Mouse (Mus musculus) lung, postnatal 25 days (tissue): Measurements from ENCODE around the gene Sept4.
A peak's percentile ranks its signal among the peaks of the same experiment; 100 is the strongest.

ENCODE experiments used
- DNase-seq: peaks from one replicate; pipeline ENCODE4 v3.0.0; 2022; ENCODE audit warnings: low spot score

The Sept4 gene

DNA sequence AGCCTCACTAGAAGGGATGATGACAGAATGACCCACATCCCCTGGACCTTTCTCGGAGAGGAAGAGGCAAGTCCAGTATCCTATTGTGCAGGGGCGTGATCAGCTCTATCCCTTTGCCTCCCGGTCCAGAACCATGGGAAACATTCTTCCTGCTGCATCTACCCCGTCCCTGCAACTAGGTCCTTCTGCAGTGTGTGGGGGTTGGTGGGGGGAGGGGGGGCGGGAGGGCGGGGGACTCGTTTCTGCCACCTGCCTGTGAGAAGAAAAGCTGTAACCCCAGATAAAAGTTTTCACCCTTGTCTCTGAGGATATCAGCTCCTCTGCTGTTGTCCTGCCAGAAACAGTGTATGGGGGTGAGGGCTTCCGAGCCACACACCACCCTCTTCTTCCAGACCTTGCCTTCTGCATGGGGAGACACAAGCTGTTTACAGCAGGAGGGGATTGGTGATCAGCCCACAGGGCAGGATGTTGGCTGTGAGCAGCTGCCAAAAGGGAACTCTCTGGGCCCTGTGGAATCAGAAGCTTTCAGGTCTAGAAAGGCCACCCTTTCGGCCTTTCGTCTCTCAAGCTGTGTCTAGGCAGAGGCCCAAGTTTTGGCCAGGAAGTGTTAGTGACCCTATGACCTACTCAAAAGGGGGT is 10.4 kb downstream of the Sept4 start:
- DNase-seq, result peak; percentile 59

DNA sequence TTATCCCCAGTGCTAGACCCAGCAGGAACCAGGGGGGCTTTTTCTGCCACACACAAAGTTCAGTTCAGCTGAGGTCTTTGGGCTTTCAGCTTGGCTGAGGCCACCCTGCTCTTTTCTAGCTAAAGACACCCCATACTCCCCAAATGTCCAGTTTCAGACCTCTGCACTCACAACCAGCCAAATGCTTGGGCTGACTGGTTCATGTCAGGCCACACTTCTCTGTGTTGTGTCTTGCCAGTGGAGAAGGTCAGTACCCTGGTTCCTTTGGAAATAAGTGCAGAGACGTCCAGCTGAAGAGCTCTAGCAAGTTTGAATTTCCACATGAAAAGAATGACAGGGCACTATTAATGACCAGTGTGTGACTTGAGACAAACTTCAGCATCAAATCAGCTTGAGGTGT is 11.0 kb downstream of the Sept4 start:
- DNase-seq, result peak; percentile 70

- no peak for DNase-seq
Observed at GRCm38 (mm10) chr11:87580543-87581085, 11.9 kb downstream of the Sept4 start.

DNA sequence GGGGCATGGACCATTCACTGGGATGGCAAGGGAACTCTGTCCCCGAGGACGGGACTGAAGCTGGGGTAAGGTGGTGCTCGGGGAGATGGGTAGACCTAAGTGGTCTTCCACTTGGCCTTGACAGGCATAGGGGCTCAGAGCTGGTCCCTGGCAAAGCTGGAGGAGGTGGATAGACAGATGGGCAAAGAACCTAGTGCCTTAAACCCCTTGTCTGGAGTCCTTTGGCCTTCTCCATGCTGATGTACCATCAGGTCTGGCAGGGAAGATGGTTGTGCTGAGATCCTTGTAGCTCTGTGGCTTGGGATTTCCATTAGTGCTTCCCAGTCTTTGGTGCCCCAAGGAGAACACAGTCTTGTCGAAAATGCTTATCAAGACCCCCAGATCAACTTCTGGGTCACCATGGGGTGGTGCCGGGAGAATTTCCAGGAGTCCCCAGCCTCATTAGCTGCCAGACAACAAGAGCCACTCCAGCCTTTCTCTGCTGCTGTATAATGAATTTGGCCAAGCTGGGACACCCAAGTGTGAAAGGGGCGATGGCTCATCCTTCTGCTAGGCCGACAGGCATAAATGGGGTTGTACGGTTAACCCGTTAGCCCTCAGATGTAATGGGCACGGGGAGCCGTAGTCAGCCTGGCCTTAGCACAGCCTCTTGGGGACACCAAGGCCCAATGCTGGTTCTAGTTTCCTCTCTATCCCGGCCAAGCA is 12.6 kb downstream of the Sept4 start:
- no peak for DNase-seq

GRCm38 (mm10) chr11:87581933-87582710 is 13.4 kb downstream of the Sept4 start:
- no peak for DNase-seq

DNA sequence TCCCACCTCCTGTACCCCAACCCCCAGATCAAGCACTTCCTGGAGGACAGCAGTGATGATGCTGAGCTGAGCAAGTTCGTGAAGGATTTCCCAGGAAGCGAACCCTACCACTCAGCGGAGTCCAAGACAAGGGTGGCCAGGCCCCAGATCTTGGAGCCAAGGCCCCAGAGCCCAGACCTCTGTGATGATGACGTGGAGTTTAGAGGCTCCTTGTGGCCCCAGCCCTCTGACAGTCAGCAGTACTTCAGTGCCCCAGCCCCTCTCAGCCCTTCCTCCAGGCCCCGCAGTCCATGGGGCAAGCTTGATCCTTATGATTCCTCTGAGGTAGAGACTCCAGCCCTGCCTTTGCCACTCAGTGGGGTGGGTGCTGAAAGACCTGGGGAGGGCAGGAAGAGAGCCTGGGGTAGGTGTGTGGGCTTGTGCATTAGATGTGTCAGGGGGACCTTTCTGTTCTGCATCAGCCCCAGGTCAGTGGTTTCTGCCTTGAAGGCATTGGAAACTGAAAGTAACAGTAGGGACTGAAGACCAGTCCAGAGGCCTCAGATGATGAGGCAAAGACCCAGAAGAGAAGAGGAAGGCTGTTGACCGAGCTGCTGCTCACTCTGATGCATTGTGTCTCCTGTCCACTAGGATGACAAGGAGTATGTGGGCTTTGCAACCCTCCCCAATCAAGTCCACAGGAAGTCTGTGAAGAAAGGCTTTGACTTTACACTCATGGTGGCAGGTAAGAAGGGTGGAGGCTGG is 14.8 kb downstream of the Sept4 start:
- no peak for DNase-seq

GRCm38 (mm10) chr11:87584711-87585505 is 16.2 kb downstream of the Sept4 start:
- peak; percentile 60 for DNase-seq

DNA sequence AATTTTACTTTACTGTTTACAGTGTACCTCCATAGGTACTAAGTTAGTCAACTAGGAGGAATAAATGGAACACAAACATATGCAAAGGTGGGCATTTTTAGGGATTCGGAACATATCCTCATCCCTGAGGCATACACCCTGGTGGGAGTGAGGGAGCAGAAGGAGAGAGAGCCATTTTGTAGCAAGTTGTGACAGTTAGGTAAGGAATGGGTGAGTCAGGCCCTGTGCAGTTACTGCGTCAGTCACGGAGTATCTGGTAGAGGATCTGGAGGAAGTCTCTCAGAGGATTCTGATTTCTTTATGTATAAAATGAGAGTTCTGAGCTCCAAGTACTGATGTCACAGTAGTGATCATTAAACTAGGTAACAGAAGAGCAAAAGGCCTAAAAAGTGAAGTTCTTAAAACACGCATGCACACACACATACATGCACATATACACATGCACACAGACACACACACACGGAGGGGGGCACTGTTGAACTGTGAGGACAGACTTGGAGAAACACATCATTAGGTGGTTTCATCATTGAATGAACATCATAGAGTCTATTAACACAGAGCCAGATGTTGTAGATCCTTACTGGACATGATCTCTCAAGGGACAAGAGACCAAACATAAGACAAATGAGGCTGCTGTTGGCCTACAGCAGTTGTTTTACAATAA is 18.6 kb downstream of the Sept4 start:
- no peak for DNase-seq

DNA sequence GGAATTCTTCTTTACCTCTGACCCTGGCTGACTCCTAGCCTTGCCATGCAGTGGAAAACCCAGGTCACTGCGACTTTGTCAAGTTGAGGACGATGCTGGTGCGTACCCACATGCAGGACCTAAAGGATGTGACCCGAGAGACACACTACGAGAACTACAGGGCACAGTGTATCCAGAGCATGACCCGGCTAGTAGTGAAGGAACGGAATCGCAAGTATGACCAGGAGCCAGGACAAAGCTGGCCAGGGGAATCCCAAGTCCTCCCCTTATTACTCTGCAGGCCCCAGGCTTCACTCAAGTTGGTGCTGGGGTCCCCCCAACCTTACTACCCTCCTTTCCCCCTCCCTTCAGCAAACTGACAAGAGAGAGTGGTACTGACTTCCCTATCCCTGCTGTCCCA is 20.9 kb downstream of the Sept4 start:
- DNase-seq, result no peak

GRCm38 (mm10) chr11:87590841-87591525 is 22.3 kb downstream of the Sept4 start:
- no peak for DNase-seq

DNA sequence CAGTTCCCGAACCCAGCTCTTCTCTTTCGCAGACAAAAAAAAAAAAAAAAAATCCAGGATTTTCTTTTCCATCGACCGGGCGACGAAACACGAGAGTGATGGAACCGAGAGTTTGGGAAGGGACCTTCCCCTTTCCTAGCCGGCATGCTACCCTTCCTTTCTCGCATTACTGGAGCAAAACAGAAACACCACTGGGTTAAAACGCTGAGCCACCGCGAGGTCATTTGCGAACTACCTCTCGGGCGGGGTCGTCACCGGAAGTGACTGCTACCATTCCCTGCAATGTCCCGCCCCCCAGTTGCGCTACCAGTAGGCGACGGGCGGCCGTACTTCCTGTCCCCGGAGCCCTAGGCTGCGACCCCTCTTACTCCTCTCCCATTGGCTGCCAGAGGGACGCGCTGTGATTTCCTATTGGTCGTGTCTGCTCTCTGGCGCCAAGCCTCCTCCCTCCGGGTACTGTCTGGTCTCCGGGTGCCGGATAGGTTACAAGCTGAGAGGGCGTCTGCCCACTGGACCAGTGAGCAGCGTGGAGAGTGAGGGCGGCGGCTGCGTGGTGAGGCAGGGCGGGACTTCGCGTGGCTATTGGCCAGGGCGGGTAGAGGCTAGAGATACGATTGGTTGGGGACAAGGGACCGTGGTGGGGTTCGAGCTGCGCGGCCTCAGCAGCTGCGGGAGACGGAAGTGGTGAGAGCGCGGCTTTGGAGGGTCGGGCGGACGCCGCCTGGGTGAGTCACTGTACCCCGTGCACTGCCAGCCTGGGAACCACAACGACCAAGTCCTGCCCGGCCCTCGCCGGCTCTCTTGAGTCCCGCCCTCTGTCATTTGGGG is 23.0 kb downstream of the Sept4 start, which contains the start of gene Mtmr4:
Mtmr4 (plus strand) TSS at position 637 of the 828 bp plus-strand sequence.
- peak; percentile 100 for DNase-seq

- no peak for DNase-seq
Observed at GRCm38 (mm10) chr11:87592354-87592695, 23.6 kb downstream of the Sept4 start.

DNA sequence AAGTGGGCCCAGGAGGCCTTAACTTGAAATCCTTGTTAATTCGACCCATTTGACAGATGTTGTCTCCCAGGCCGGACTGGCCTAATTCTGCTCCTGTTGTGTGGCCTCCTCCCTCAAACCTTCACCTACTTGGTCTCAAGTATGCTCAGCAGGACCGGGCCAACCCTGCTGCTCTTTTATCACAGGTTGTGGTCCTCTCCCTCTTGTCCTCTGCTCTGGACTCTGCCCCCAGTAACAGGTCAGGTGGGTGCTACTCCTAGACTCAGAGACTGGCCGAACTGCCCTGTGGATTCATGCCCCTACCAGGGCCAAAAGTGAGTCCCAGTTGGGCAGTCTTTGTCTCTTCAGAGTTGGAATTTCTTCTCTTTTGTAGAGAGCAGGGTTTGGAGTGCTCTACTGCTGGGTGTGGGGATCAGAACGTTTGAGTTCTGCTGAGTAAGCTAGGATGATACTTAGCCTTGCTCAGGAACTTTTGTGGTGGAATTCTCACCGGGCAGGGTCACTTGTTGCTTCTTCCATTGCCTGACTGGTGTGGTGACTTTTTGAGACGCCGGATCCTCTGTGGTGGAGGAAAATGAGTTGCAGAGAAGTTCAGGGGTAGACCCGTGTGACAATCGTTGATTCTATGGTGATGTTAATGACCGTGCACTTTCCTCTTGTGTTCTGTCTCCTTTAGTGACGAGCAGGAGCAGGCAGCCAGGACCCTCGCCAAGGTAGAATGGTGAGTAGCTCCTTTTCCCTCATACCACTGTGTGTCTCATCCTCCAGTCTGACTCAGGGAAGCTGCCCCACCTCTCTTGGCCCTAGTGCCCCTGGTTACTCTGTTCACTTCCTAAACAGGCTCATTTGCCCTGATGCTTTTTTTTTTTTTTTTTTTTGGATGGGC is 24.3 kb downstream of the Sept4 start:
- no peak for DNase-seq

GRCm38 (mm10) chr11:87595327-87595841 is 26.7 kb downstream of the Sept4 start:
- DNase-seq, result peak; percentile 91

DNA sequence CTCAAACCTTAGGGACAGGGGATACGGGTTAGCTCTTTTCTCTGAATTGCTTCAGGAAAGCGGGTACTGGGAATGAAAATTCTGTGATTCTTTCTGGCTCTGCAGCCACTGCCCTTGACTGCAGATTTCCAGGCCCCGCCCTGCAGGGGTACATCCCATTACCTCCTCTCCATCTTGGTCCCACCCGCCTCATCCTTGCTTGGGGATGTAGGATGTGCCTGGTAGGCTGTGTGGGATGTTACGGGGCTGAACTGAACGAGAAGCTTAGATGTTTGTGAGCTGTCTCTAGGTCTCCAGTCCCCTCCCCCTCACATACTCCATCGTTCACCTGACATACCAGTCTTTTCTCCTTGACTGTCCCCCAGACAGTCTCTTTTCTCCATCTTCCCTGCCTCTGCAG is 27.3 kb downstream of the Sept4 start:
- no peak for DNase-seq

DNA sequence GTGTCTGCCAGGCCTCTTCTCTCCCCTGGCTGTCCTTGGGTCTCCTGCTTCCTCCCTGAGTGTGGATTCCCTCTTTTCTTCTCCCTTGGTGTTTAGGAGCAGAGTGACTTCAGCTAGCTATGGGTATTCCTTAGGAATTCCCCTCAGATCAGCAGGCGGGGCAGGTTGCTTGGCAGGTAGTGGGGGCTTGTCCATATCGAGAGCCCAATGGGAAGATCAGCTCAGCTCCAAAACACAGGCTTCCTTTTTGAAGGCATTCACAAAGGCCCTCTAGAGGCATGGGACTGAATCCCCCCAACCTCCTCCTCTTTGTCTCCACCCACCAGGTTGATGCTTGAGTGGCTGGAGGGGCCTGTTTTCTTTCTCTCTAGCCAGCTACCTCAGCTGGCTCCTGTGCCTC is 27.8 kb downstream of the Sept4 start:
- no peak for DNase-seq

GRCm38 (mm10) chr11:87597061-87597460 is 28.4 kb downstream of the Sept4 start:
- DNase-seq, result no peak
